Mouse (Mus musculus): ENCODE data around the gene Clcnka. TPM values are rescaled to one million over a fixed set of nuclear protein-coding genes. Genes with fewer than 3 reads are reported as not detected.
A peak's percentile ranks its signal among the peaks of the same experiment; 100 is the strongest.

Gene Clcnka
- polyA plus RNA-seq, 1 experiment = 0.35 TPM

DNA sequence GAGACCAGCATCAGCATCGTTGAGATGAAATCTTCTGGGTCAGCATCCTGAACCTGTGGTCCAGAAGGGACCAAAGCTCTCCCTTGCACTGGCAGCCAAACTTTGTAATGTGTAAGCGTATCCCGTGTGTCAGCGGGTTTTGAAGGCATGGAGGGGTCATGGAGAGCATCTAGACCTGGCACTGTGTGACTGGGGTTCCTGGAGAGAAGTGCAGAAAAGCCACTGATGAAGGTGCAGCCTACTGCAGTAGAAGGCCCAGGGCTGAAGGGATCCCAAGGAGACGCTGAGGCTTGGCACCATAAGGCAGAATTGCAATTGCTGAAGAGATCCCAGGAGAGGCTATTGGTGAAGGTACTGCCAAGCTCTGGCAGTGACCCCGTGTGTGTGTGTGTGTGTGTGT is 30.9 kb upstream of the Clcnka start:
- DNase-seq = no peak
- Histone ChIP-seq H3K36me3 (ENCODE audit: control insufficient read depth, insufficient read depth, low read length) (no peaks in the 10 kb centered on the region), H3K27me3 (ENCODE audit: control insufficient read depth, insufficient read depth, low read length) (no peaks in the 10 kb centered on the region), H3K4me1 (replicated peaks; ENCODE audit: control insufficient read depth, insufficient read depth, low read length) (peaks cover 15% of the 10 kb centered on the region), H3K27ac (ENCODE audit: control insufficient read depth, insufficient read depth, low read length) (no peak overlapping the region), H3K4me3 (ENCODE audit: control insufficient read depth, insufficient read depth, low read length) (no peak overlapping the region)
- no peak for TF ChIP-seq CTCF (IDR thresholded peaks at IDR 0.05; ENCODE audit: borderline replicate concordance, control insufficient read depth, extremely low read depth, insufficient read depth, low read length, poor library complexity)
- TF ChIP-seq POLR2A (IDR thresholded peaks at IDR 0.05; ENCODE audit: control insufficient read depth, extremely low read depth, insufficient read depth, low read length, poor library complexity) = no peak
- WGBS = 81% methylated on average over 6 of the region's 6 CpGs

DNA sequence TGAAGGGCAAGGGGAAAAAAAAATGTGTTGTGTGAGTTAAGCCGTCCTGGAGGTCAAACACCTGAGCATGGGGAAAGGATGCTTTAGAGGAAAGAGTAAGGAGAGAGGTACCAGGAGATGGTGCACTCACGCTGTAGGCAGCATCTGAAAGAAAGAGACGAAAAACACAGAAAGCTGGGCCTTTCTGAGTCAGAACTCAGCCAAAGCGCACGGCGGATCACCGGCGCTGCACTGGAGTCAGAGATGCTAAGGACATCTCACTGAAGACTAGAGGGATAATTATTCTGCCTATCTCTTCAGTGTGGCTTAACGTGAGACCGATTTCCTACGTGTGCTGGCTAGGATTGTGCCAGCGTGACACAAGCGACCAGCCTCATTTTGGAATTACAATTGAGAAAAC is 29.4 kb upstream of the Clcnka start:
- 95% methylated on average over 13 of the region's 13 CpGs for WGBS
- no peaks in the 10 kb centered on the region for H3K27me3 ChIP-seq (ENCODE audit: control insufficient read depth, insufficient read depth, low read length)
- H3K36me3 ChIP-seq (ENCODE audit: control insufficient read depth, insufficient read depth, low read length) = no peaks in the 10 kb centered on the region
- no peak overlapping the region for H3K27ac ChIP-seq (ENCODE audit: control insufficient read depth, insufficient read depth, low read length)
- H3K4me3 ChIP-seq (ENCODE audit: control insufficient read depth, insufficient read depth, low read length) = no peak overlapping the region
- H3K4me1 ChIP-seq (replicated peaks; ENCODE audit: control insufficient read depth, insufficient read depth, low read length) = peaks cover 15% of the 10 kb centered on the region
- DNase-seq = no peak
- no peak for TF ChIP-seq CTCF (IDR thresholded peaks at IDR 0.05; ENCODE audit: borderline replicate concordance, control insufficient read depth, extremely low read depth, insufficient read depth, low read length, poor library complexity)
- no peak for TF ChIP-seq POLR2A (IDR thresholded peaks at IDR 0.05; ENCODE audit: control insufficient read depth, extremely low read depth, insufficient read depth, low read length, poor library complexity)

DNA sequence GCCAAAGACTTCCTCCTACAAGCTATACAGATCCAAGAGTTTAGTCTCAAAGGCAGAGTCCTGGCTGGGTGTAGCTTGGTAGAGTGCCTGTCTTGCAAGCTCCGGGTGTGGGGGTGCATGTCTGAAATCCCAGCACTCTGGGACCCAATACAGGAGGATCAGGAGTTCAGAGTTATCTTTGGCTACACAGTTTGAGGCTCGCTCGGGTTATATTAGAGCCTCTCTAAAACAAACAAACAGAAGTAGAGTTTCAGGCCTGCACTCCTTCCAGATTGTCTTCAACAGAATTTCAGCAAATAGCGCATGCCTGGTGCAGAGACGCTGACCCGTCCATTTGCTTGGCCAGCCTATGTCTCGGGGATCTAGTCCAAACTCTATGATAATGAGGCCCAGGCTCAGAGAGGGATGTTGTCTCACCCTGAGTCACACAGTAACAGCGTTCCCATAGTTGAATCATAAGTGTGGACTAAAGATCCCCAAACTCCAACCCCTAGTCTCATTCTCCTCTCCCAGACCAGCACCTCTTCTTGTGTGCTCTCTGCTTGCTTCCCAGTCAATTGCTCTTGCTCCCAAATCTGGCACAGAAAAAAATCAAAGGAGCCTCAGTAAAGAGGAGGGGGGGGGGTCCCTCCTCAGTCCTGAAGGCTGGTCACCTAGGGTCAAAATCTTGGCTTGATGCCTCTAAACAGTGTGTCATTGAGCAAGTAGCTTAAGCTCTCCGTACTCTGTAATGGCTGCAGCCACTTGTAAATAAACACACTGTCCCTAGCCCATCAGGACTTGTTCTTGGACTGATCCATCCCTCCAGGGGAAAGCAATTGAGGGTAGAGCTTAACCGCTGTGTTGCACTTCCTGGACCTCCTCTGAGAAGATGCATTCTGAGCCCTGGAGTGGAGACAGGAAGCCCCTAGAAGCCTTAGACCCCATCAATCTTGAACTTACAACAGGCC is 28.5 kb upstream of the Clcnka start:
- peaks cover 15% of the 10 kb centered on the region for H3K4me1 ChIP-seq (replicated peaks; ENCODE audit: control insufficient read depth, insufficient read depth, low read length)
- TF ChIP-seq CTCF (IDR thresholded peaks at IDR 0.05; ENCODE audit: borderline replicate concordance, control insufficient read depth, extremely low read depth, insufficient read depth, low read length, poor library complexity) (no peak), POLR2A (IDR thresholded peaks at IDR 0.05; ENCODE audit: control insufficient read depth, extremely low read depth, insufficient read depth, low read length, poor library complexity) (no peak)
- no peak overlapping the region for H3K27ac ChIP-seq (ENCODE audit: control insufficient read depth, insufficient read depth, low read length)
- H3K4me3 ChIP-seq (ENCODE audit: control insufficient read depth, insufficient read depth, low read length) = no peak overlapping the region
- 92% methylated on average over 10 of the region's 10 CpGs for WGBS
- DNase-seq = no peak
- H3K36me3 ChIP-seq (ENCODE audit: control insufficient read depth, insufficient read depth, low read length) = no peaks in the 10 kb centered on the region
- H3K27me3 ChIP-seq (ENCODE audit: control insufficient read depth, insufficient read depth, low read length) = no peaks in the 10 kb centered on the region

GRCm38 (mm10) chr4:141425484-141426479 is 27.3 kb upstream of the Clcnka start:
- H3K27ac ChIP-seq (ENCODE audit: control insufficient read depth, insufficient read depth, low read length) = no peak overlapping the region
- peak overlapping the region; percentile 24; the same call in 1 of the 2 replicates for H3K4me3 ChIP-seq (ENCODE audit: control insufficient read depth, insufficient read depth, low read length)
- DNase-seq = peak; percentile 36
- H3K36me3 ChIP-seq (ENCODE audit: control insufficient read depth, insufficient read depth, low read length) = no peaks in the 10 kb centered on the region
- H3K27me3 ChIP-seq (ENCODE audit: control insufficient read depth, insufficient read depth, low read length) = no peaks in the 10 kb centered on the region
- H3K4me1 ChIP-seq (replicated peaks; ENCODE audit: control insufficient read depth, insufficient read depth, low read length) = peaks cover 12% of the 10 kb centered on the region
- WGBS = 10% methylated on average over 36 of the region's 36 CpGs
- TF ChIP-seq CTCF (IDR thresholded peaks at IDR 0.05; ENCODE audit: borderline replicate concordance, control insufficient read depth, extremely low read depth, insufficient read depth, low read length, poor library complexity) (no peak), POLR2A (IDR thresholded peaks at IDR 0.05; ENCODE audit: control insufficient read depth, extremely low read depth, insufficient read depth, low read length, poor library complexity) (no peak)

DNA sequence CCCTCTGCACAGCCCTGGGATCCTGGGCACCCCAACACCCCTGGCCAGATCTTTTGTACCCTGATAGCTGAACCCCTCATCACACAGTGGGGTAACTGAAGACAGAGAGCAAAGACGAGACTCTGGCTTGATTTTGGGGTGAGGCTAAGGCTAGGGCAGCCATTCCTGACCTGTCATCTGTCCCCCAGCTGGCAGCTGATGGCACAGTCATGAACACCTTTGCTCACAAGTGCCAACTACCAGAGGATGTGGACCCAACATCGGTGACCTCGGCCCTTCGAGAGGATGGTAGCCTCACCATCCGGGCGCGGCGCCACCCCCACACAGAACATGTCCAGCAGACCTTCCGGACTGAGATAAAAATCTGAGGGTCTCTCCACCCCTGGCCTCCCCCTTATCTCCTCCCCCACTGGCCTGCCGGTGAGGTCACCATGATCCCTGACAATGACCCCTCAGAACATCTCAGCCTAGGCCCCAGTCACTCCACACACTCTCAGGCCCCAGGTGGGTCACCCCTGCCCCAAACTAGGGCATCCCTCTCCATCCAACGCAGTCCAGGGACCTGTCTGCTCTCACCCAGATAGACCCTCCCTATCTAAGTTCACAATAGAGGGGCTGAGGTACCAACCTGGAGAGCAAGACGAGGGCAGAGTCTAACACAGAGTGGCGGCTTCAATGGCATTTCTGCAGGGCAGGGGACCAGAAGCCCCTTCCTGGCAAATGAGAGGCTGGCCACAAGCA is 25.3 kb upstream of the Clcnka start:
- no peak overlapping the region for H3K27ac ChIP-seq (ENCODE audit: control insufficient read depth, insufficient read depth, low read length)
- H3K27me3 ChIP-seq (ENCODE audit: control insufficient read depth, insufficient read depth, low read length) = no peaks in the 10 kb centered on the region
- H3K4me1 ChIP-seq (replicated peaks; ENCODE audit: control insufficient read depth, insufficient read depth, low read length) = peaks cover 27% of the 10 kb centered on the region
- H3K36me3 ChIP-seq (ENCODE audit: control insufficient read depth, insufficient read depth, low read length) = no peaks in the 10 kb centered on the region
- H3K4me3 ChIP-seq (ENCODE audit: control insufficient read depth, insufficient read depth, low read length) = no peak overlapping the region
- 94% methylated on average over 13 of the region's 13 CpGs for WGBS
- no peak for TF ChIP-seq POLR2A (IDR thresholded peaks at IDR 0.05; ENCODE audit: control insufficient read depth, extremely low read depth, insufficient read depth, low read length, poor library complexity)
- DNase-seq = no peak

GRCm38 (mm10) chr4:141423288-141423687 is 24.8 kb upstream of the Clcnka start:
- WGBS = 92% methylated on average over 5 of the region's 5 CpGs
- DNase-seq = no peak
- TF ChIP-seq POLR2A (IDR thresholded peaks at IDR 0.05; ENCODE audit: control insufficient read depth, extremely low read depth, insufficient read depth, low read length, poor library complexity) (no peak), CTCF (IDR thresholded peaks at IDR 0.05; ENCODE audit: borderline replicate concordance, control insufficient read depth, extremely low read depth, insufficient read depth, low read length, poor library complexity) (no peak)
- Histone ChIP-seq H3K27me3 (ENCODE audit: control insufficient read depth, insufficient read depth, low read length) (no peaks in the 10 kb centered on the region), H3K36me3 (ENCODE audit: control insufficient read depth, insufficient read depth, low read length) (no peaks in the 10 kb centered on the region), H3K4me1 (replicated peaks; ENCODE audit: control insufficient read depth, insufficient read depth, low read length) (peaks cover 27% of the 10 kb centered on the region), H3K27ac (ENCODE audit: control insufficient read depth, insufficient read depth, low read length) (no peak overlapping the region), H3K4me3 (ENCODE audit: control insufficient read depth, insufficient read depth, low read length) (no peak overlapping the region)
